ENCODE assay signal across 8 mouse cellular contexts in genomic region chr19:28776868-28777267, GRCm38 (mm10). TPM values are rescaled to one million over a fixed set of nuclear protein-coding genes. Genes with fewer than 3 reads are reported as not detected.
DNase-seq lines count a peak whose midpoint lies in the region; ATAC-seq and TF ChIP-seq lines count a peak whose summit lies in the region.
"Had no signal": no experiment of that assay in that cellular context is flagged by ENCODE, and none has a peak within 500 bp of the region (broad histone marks: within the 10 kb centered on the region; RNA-seq: fewer than 3 reads in every experiment).

No protein-coding gene starts in this region.

- no peaks in the 10 kb centered on the region for H3K9me3 ChIP-seq in liver, embryonic 11.5 days (ENCODE audit: control insufficient read depth, low read length)
- H3K9me3 ChIP-seq in embryonic facial prominence, embryonic 10.5 days, result no peaks in the 10 kb centered on the region

- H3K9ac ChIP-seq in liver, adult 2 months (ENCODE audit: low read depth, low read length), result no peak overlapping the region
- H3K9ac ChIP-seq in liver, embryonic 11.5 days (ENCODE audit: low read depth, low read length), result no peak overlapping the region

- ATAC-seq in liver, embryonic 11.5 days (replicated peaks; ENCODE audit: low FRiP score), result no peak

- H3K79me2 ChIP-seq in liver, adult 2 months (ENCODE audit: control insufficient read depth, insufficient read depth, low read length), result no peaks in the 10 kb centered on the region

- peak; percentile 62 for DNase-seq in liver, adult 2 months (ENCODE audit: extremely low read depth, low read depth, low spot score)
- DNase-seq in liver, embryonic 11.5 days (ENCODE audit: low spot score), result no peak
- DNase-seq in adrenal gland, postnatal 10 days, result peak; percentile 25
- peak; percentile 14 for DNase-seq in embryonic facial prominence, embryonic 10.5 days (ENCODE audit: low spot score)
- peak; percentile 40 for DNase-seq in large intestine, adult 2 months (ENCODE audit: low read depth, low spot score)
- DNase-seq in thymus, adult 18-20 months, result no peak
- DNase-seq in ovary, postnatal 36 days (ENCODE audit: low spot score), result no peak

- peaks cover 3% of the 10 kb centered on the region; the same call in 1 of the 2 replicates for H3K4me1 ChIP-seq in liver, adult 2 months (ENCODE audit: control insufficient read depth, insufficient read depth, low read length)
- H3K4me1 ChIP-seq in liver, embryonic 11.5 days (replicated peaks; ENCODE audit: control insufficient read depth, insufficient read depth, low read length), result no peaks in the 10 kb centered on the region
- no peaks in the 10 kb centered on the region for H3K4me1 ChIP-seq in embryonic facial prominence, embryonic 10.5 days

- TF ChIP-seq CTCF in liver, adult 2 months (IDR thresholded peaks at IDR 0.05; ENCODE audit: low read depth, low read length), result 0 out of 2 replicates have a peak, but pooled peaks have one; percentile 10

- 22% methylated on average over 4 of the region's 4 CpGs for WGBS in liver, adult 2 months
- WGBS in liver, embryonic 11.5 days, result 42% methylated on average over 4 of the region's 4 CpGs
- WGBS in embryonic facial prominence, embryonic 10.5 days, result 39% methylated on average over 4 of the region's 4 CpGs
- WGBS in large intestine, adult 2 months, result 27% methylated on average over 4 of the region's 4 CpGs

- H3K27me3 ChIP-seq in liver, adult 2 months (ENCODE audit: control insufficient read depth, insufficient read depth, low read length), result no peaks in the 10 kb centered on the region
- H3K27me3 ChIP-seq in liver, embryonic 11.5 days (replicated peaks; ENCODE audit: control insufficient read depth, insufficient read depth, low read length), result no peaks in the 10 kb centered on the region
- H3K27me3 ChIP-seq in embryonic facial prominence, embryonic 10.5 days (replicated peaks; ENCODE audit: low read depth, poor library complexity, severe bottlenecking), result no peaks in the 10 kb centered on the region

- H3K36me3 ChIP-seq in liver, adult 2 months (ENCODE audit: control insufficient read depth, insufficient read depth, low read length), result no peaks in the 10 kb centered on the region
- no peaks in the 10 kb centered on the region for H3K36me3 ChIP-seq in liver, embryonic 11.5 days (ENCODE audit: control insufficient read depth, insufficient read depth, low read length)
- no peaks in the 10 kb centered on the region for H3K36me3 ChIP-seq in embryonic facial prominence, embryonic 10.5 days (replicated peaks)

- no peak overlapping the region for H3K27ac ChIP-seq in liver, adult 2 months (replicated peaks; ENCODE audit: insufficient read depth, low read depth, low read length)
- H3K27ac ChIP-seq in liver, embryonic 11.5 days (ENCODE audit: low read depth, low read length), result no peak overlapping the region
- no peak overlapping the region for H3K27ac ChIP-seq in embryonic facial prominence, embryonic 10.5 days (replicated peaks)

- H3K4me3 ChIP-seq in liver, adult 2 months (ENCODE audit: insufficient read depth, low read depth, low read length), result no peak overlapping the region
- no peak overlapping the region for H3K4me3 ChIP-seq in liver, embryonic 11.5 days (ENCODE audit: low read depth, low read length)
- H3K4me3 ChIP-seq in embryonic facial prominence, embryonic 10.5 days, result no peak overlapping the region

- no peak overlapping the region for H3K4me2 ChIP-seq in liver, embryonic 11.5 days

- no peak for TF ChIP-seq POLR2A in liver, adult 2 months (IDR thresholded peaks at IDR 0.05; ENCODE audit: extremely low read depth, insufficient read depth, low read length)

RNA-seq across cellular contexts. Expression of gene Slc1a1, which starts 58.0 kb away (rescaled TPM):
- total RNA-seq in liver, adult 2 months (2014; rRNA removed), result 0.27 TPM in 1 of 2 replicates, not detected in the other
- not detected in 2 replicates for polyA plus RNA-seq in liver, adult 2 months (2012; rRNA removed)
- polyA plus RNA-seq in liver, embryonic 11.5 days (2014; fragmentation: Nextera tagmentation; extraction: Ambion mirVana), result 0.05 TPM in 1 of 2 replicates, not detected in the other
- under 1 TPM; 0.51 to 0.94 TPM for total RNA-seq in adrenal gland, postnatal 10 days (2021)
- polyA plus RNA-seq in embryonic facial prominence, embryonic 10.5 days (2016; fragmentation: Nextera tagmentation; extraction: Ambion mirVana), result 0.55 and 1.00 TPM in 2 replicates
- polyA plus RNA-seq in large intestine, adult 2 months (2012; rRNA removed), result 41.5 and 42.0 TPM in 2 replicates
- total RNA-seq: common myeloid progenitor, adult 5-6 weeks had no signal

Comparison
In these comparisons a context has a peak if more than half of its experiments do, and no peak if none do; other contexts are left out.
1. DNase-seq: peak in liver, adult 2 months (single experiment), adrenal gland, postnatal 10 days (single experiment), embryonic facial prominence, embryonic 10.5 days (single experiment) and large intestine, adult 2 months (single experiment); none in liver, embryonic 11.5 days (single experiment), thymus, adult 18-20 months (0 of 2) and ovary, postnatal 36 days (single experiment).
2. RNA of gene Slc1a1, which starts 58.0 kb away (polyA plus RNA-seq): 41.5 to 42.0 TPM in large intestine, adult 2 months; 0.55 to 1.00 TPM in embryonic facial prominence, embryonic 10.5 days, 0.05 TPM in liver, embryonic 11.5 days and not detected in liver, adult 2 months; every median in the first group is over 10 times any median in the second.